Mouse (Mus musculus): ENCODE measurements around the gene Olfr51.

DNA sequence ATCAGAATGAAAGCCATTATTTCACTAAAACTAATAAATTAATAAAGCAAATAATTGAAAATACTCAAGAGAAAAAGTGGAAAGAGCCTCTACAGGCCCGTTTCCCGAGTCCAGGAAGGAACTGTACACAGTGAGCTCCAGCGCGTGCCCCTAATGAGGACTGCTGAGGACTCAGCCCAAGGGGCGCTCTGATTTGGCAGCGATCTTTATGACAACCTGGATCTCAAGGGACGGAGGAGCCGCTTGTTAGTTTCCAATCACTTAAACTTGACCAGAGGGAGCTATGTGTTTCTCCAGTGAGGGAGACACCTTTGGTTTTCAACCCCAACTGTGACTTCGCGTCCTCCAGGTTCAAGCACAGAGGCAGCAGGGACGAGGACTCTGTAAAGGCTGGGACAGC is 37.2 kb upstream of the Olfr51 start, which contains the start of gene Olfr1378:
- TF ChIP-seq ZNF384 (IDR thresholded peaks at IDR 0.05; ENCODE audit: low read depth, low read length) (no peak), CHD2 (IDR thresholded peaks at IDR 0.05; ENCODE audit: low read depth, low read length) (no peak)
